Mouse (Mus musculus): ENCODE data around the gene St3gal6. TPM values are rescaled to one million over a fixed set of nuclear protein-coding genes. Genes with fewer than 3 reads are reported as not detected.
"Not testable (repeated sequence)": the region's sequence is repeated elsewhere in the genome, so short reads cannot be mapped to it uniquely, and the experiment has no call there.

St3gal6 gene
- polyA plus RNA-seq, 1 experiment from 2014 or later: 30.2 TPM

GRCm38 (mm10) chr16:58464051-58464450 lies 60.0 kb downstream of the St3gal6 start:
- 94% methylated on average over 14 of the region's 14 CpGs for WGBS
- Histone ChIP-seq H3K4me3 (ENCODE audit: low read depth, low read length) (no peak overlapping the region), H3K9me3 (ENCODE audit: low read depth, low read length) (no peaks in the 10 kb centered on the region), H3K9ac (no peak overlapping the region), H3K4me1 (ENCODE audit: insufficient read depth) (no peaks in the 10 kb centered on the region), H3K27me3 (ENCODE audit: insufficient read depth, low read length) (no peaks in the 10 kb centered on the region), H3K4me2 (no peak overlapping the region), H3K27ac (ENCODE audit: low read depth) (no peak overlapping the region), H3K36me3 (ENCODE audit: insufficient read depth) (peaks cover 83% of the 10 kb centered on the region)
- DNase-seq (no peak), ATAC-seq (ENCODE audit: insufficient read depth) (no peak)
- no peak for TF ChIP-seq CTCF (IDR thresholded peaks at IDR 0.05; ENCODE audit: low read depth)

GRCm38 (mm10) chr16:58462519-58462918 lies 61.5 kb downstream of the St3gal6 start:
- no peaks in the 10 kb centered on the region for H3K27me3 ChIP-seq (ENCODE audit: insufficient read depth, low read length)
- ATAC-seq (ENCODE audit: insufficient read depth) (no peak), DNase-seq (no peak)
- no peak overlapping the region for H3K9ac ChIP-seq
- H3K4me3 ChIP-seq (ENCODE audit: low read depth, low read length): no peak overlapping the region
- peaks cover 86% of the 10 kb centered on the region for H3K36me3 ChIP-seq (ENCODE audit: insufficient read depth)
- no peaks in the 10 kb centered on the region for H3K4me1 ChIP-seq (ENCODE audit: insufficient read depth)
- WGBS: 95% methylated on average over 2 of the region's 2 CpGs
- TF ChIP-seq CTCF (IDR thresholded peaks at IDR 0.05; ENCODE audit: low read depth): no peak
- H3K9me3 ChIP-seq (ENCODE audit: low read depth, low read length): no peaks in the 10 kb centered on the region
- H3K4me2 ChIP-seq: no peak overlapping the region
- H3K27ac ChIP-seq (ENCODE audit: low read depth): no peak overlapping the region

- no peak overlapping the region for H3K9ac ChIP-seq
- H3K4me2 ChIP-seq: no peak overlapping the region
- TF ChIP-seq CTCF (IDR thresholded peaks at IDR 0.05; ENCODE audit: low read depth): peak; percentile 52
- peak; percentile 40 for DNase-seq
- no peak overlapping the region for H3K4me3 ChIP-seq (ENCODE audit: low read depth, low read length)
- H3K27me3 ChIP-seq (ENCODE audit: insufficient read depth, low read length): no peaks in the 10 kb centered on the region
- H3K4me1 ChIP-seq (ENCODE audit: insufficient read depth): no peaks in the 10 kb centered on the region
- peaks cover 85% of the 10 kb centered on the region for H3K36me3 ChIP-seq (ENCODE audit: insufficient read depth)
- H3K9me3 ChIP-seq (ENCODE audit: low read depth, low read length): no peaks in the 10 kb centered on the region
- no peak for ATAC-seq (ENCODE audit: insufficient read depth)
- no peak overlapping the region for H3K27ac ChIP-seq (ENCODE audit: low read depth)
- WGBS: 90% methylated on average over 2 of the region's 2 CpGs
These were observed 62.1 kb downstream of the St3gal6 start for GRCm38 (mm10) chr16:58461856-58462518.

DNA sequence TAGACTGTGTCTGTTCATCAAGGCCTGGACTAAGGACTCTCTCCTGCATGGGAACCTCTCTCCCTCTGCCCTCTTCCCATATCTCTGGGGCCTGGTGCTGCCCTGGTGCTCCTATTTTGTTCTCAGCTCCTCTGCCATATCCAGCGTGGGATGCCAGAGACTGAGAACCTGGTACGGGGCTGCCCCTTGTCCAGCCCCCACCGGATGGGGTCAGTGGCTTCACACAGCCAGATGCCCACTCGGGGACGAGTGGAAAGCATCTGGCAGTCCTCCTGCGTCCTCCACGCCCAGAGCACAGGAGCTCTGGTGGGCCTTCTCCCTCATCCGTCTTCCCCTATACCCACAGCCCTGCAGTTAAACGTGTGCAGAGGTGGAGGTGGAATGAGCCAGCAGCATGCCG lies 63.7 kb downstream of the St3gal6 start:
- H3K9me3 ChIP-seq (ENCODE audit: low read depth, low read length): no peaks in the 10 kb centered on the region
- no peaks in the 10 kb centered on the region for H3K4me1 ChIP-seq (ENCODE audit: insufficient read depth)
- WGBS: 73% methylated on average over 10 of the region's 10 CpGs
- ATAC-seq (ENCODE audit: insufficient read depth): no peak; the same call in 1 of the 2 replicates
- H3K27me3 ChIP-seq (ENCODE audit: insufficient read depth, low read length): no peaks in the 10 kb centered on the region
- no peak overlapping the region for H3K4me2 ChIP-seq
- no peak overlapping the region for H3K27ac ChIP-seq (ENCODE audit: low read depth)
- TF ChIP-seq CTCF (IDR thresholded peaks at IDR 0.05; ENCODE audit: low read depth): no peak
- H3K9ac ChIP-seq: no peak overlapping the region
- DNase-seq: no peak
- peaks cover 80% of the 10 kb centered on the region for H3K36me3 ChIP-seq (ENCODE audit: insufficient read depth)
- H3K4me3 ChIP-seq (ENCODE audit: low read depth, low read length): no peak overlapping the region

- H3K4me1 ChIP-seq (ENCODE audit: insufficient read depth); ATAC-seq (ENCODE audit: insufficient read depth); H3K27ac ChIP-seq (ENCODE audit: low read depth); H3K27me3 ChIP-seq (ENCODE audit: insufficient read depth, low read length); H3K9me3 ChIP-seq (ENCODE audit: low read depth, low read length); H3K4me3 ChIP-seq (ENCODE audit: low read depth, low read length); H3K9ac ChIP-seq; H3K4me2 ChIP-seq; DNase-seq: not testable (repeated sequence)
- 24% methylated on average over 3 of the region's 3 CpGs for WGBS
- H3K36me3 ChIP-seq (ENCODE audit: insufficient read depth): peaks cover 76% of the 10 kb centered on the region
These were observed 64.1 kb downstream of the St3gal6 start for GRCm38 (mm10) chr16:58459966-58460365.

DNA sequence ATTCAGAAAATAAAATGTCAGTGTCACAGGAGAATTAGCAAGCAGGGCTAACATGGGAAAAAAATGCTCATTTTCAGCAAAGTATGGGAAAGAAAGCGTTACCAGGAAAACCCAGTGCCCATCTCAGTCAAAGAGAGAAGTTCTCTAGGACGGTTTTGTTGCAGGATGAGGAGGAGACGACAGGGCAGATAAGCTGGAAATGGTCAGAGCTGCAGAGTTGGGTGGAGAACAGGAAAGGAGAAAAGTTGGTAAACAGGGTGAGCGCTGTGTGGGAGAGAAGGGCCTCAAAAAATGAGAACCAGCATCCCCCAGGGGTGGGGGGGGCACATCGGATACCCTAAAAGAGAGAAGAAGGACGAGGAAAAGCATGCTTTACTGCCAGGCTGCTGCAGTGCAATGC lies 67.1 kb downstream of the St3gal6 start:
- WGBS: 72% methylated on average over 6 of the region's 6 CpGs
- TF ChIP-seq CTCF (IDR thresholded peaks at IDR 0.05; ENCODE audit: low read depth): no peak
- Histone ChIP-seq H3K9me3 (ENCODE audit: low read depth, low read length) (no peaks in the 10 kb centered on the region), H3K27ac (ENCODE audit: low read depth) (no peak overlapping the region), H3K36me3 (ENCODE audit: insufficient read depth) (peaks cover 68% of the 10 kb centered on the region), H3K9ac (no peak overlapping the region), H3K4me3 (ENCODE audit: low read depth, low read length) (no peak overlapping the region), H3K27me3 (ENCODE audit: insufficient read depth, low read length) (no peaks in the 10 kb centered on the region), H3K4me2 (no peak overlapping the region), H3K4me1 (ENCODE audit: insufficient read depth) (no peaks in the 10 kb centered on the region)
- no peak for DNase-seq
- no peak for ATAC-seq (ENCODE audit: insufficient read depth)

GRCm38 (mm10) chr16:58456445-58456844 lies 67.6 kb downstream of the St3gal6 start:
- TF ChIP-seq CTCF (IDR thresholded peaks at IDR 0.05; ENCODE audit: low read depth): no peak
- H3K9me3 ChIP-seq (ENCODE audit: low read depth, low read length): no peaks in the 10 kb centered on the region
- 74% methylated on average over 5 of the region's 5 CpGs for WGBS
- ATAC-seq (ENCODE audit: insufficient read depth) (no peak), DNase-seq (no peak)
- no peaks in the 10 kb centered on the region for H3K27me3 ChIP-seq (ENCODE audit: insufficient read depth, low read length)
- H3K27ac ChIP-seq (ENCODE audit: low read depth): no peak overlapping the region
- H3K36me3 ChIP-seq (ENCODE audit: insufficient read depth): peaks cover 69% of the 10 kb centered on the region
- H3K4me1 ChIP-seq (ENCODE audit: insufficient read depth): no peaks in the 10 kb centered on the region
- no peak overlapping the region for H3K4me3 ChIP-seq (ENCODE audit: low read depth, low read length)
- H3K4me2 ChIP-seq: no peak overlapping the region
- no peak overlapping the region for H3K9ac ChIP-seq
